8 mouse cellular contexts compared by ENCODE assay signal in the genomic region with DNA sequence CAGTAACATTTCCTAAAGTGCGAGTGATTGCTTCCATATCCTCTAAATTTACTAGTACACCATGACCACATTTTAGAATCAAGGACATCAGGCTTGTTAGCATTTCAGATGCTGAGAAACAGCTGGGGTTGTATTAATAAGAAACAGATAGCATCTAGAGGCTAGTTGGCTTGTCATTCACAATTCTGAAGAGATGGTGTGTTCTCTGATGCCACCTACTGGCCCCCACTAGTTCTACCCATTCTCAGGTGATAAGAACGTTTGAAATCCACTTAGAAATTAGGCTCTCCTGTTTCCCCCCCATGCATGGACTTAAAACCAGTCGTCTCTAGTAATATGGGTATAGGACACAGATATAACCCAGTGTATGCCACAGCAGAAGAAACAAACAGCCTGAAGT.
DNase-seq lines count a peak whose midpoint lies in the region; ATAC-seq and TF ChIP-seq lines count a peak whose summit lies in the region.

No protein-coding gene starts in this region.

- WGBS in kidney, postnatal 0 days = 57% methylated on average over 3 of the region's 3 CpGs
- 47% methylated on average over 3 of the region's 3 CpGs for WGBS in cerebellum, adult 2 months

- TF ChIP-seq CTCF in left cerebral cortex, adult 2 months (IDR thresholded peaks at IDR 0.05) = peak; percentile 66
- peak; percentile 60 for TF ChIP-seq CTCF in kidney, postnatal 0 days (IDR thresholded peaks at IDR 0.05; ENCODE audit: low read depth)
- no peak for TF ChIP-seq CTCF in cerebellum, adult 2 months (IDR thresholded peaks at IDR 0.05; ENCODE audit: borderline replicate concordance, insufficient read depth, low read depth, low read length)

- H3K4me2 ChIP-seq in kidney, postnatal 0 days (ENCODE audit: low read length) = no peak overlapping the region

- no peak overlapping the region for H3K9ac ChIP-seq in kidney, postnatal 0 days (ENCODE audit: low read depth, low read length)

- no peaks in the 10 kb centered on the region for H3K27me3 ChIP-seq in kidney, postnatal 0 days (ENCODE audit: insufficient read depth, low read length)
- no peaks in the 10 kb centered on the region for H3K27me3 ChIP-seq in cerebellum, adult 2 months (ENCODE audit: control insufficient read depth, insufficient read depth, low read length)

- ATAC-seq in kidney, postnatal 0 days (replicated peaks; ENCODE audit: low FRiP score, low read depth) = no peak

- H3K4me3 ChIP-seq in left cerebral cortex, adult 2 months = no peak overlapping the region
- no peak overlapping the region for H3K4me3 ChIP-seq in kidney, postnatal 0 days (replicated peaks; ENCODE audit: low read depth, low read length)
- no peak overlapping the region for H3K4me3 ChIP-seq in cerebellum, adult 2 months (replicated peaks; ENCODE audit: insufficient read depth, low read depth, low read length)

- DNase-seq in adrenal gland, postnatal 10 days = peak; percentile 10
- DNase-seq in adrenal gland, postnatal 4 days (ENCODE audit: low spot score in 2 of 2) = no peak
- peak in 1 of 2 experiments; percentile 17 for DNase-seq in left cerebral cortex, adult 2 months (ENCODE audit: extremely low spot score in 1 of 2, low spot score in 2 of 2)
- no peak for DNase-seq in left cerebral cortex, adult 8-10 months (ENCODE audit: low spot score in 2 of 2)
- no peak for DNase-seq in kidney, postnatal 0 days (ENCODE audit: low spot score)
- DNase-seq in right cerebral cortex, adult 2 months (ENCODE audit: low spot score in 2 of 2) = peak; percentile 42 to 56
- no peak for DNase-seq in cerebellum, adult 2 months
- no peak for DNase-seq in thymus, postnatal 0 days (ENCODE audit: low spot score)

- no peaks in the 10 kb centered on the region for H3K9me3 ChIP-seq in kidney, postnatal 0 days (replicated peaks; ENCODE audit: low read length)

- no peak for TF ChIP-seq POLR2A in cerebellum, adult 2 months (IDR thresholded peaks at IDR 0.05; ENCODE audit: borderline replicate concordance, insufficient read depth, low read length)

- no peaks in the 10 kb centered on the region for H3K4me1 ChIP-seq in kidney, postnatal 0 days (replicated peaks; ENCODE audit: insufficient read depth, low read length)
- H3K4me1 ChIP-seq in cerebellum, adult 2 months (ENCODE audit: control insufficient read depth, insufficient read depth, low read length) = no peaks in the 10 kb centered on the region

- H3K36me3 ChIP-seq in kidney, postnatal 0 days (ENCODE audit: insufficient read depth, low read length) = no peaks in the 10 kb centered on the region

- no peak overlapping the region for H3K27ac ChIP-seq in left cerebral cortex, adult 2 months
- H3K27ac ChIP-seq in kidney, postnatal 0 days = no peak overlapping the region
- no peak overlapping the region for H3K27ac ChIP-seq in cerebellum, adult 2 months (ENCODE audit: insufficient read depth, low read length)

- intact Hi-C loops in left cerebral cortex, adult 2 months (cut with DNase I) = loop anchor here (2.0 kb wide), 1 partner anchor 58 kb away; no protein-coding TSS in a partner anchor

Comparison
In these comparisons a context has a peak if more than half of its experiments do, and no peak if none do; other contexts are left out.
1. DNase-seq: peak in adrenal gland, postnatal 10 days (single experiment) and right cerebral cortex, adult 2 months (2 of 2); none in adrenal gland, postnatal 4 days (0 of 2), left cerebral cortex, adult 8-10 months (0 of 2), kidney, postnatal 0 days (single experiment), cerebellum, adult 2 months (0 of 2) and thymus, postnatal 0 days (single experiment).